Mouse (Mus musculus) layer of hippocampus, adult 9-11 months (tissue): ENCODE results near the gene Gm45521.
"Not testable (repeated sequence)": the region's sequence is repeated elsewhere in the genome, so short reads cannot be mapped to it uniquely, and the experiment has no call there.

Experiments
- DNase-seq: peaks from one replicate; pipeline ENCODE4 v3.0.0; 2022

Gm45521 gene

DNA sequence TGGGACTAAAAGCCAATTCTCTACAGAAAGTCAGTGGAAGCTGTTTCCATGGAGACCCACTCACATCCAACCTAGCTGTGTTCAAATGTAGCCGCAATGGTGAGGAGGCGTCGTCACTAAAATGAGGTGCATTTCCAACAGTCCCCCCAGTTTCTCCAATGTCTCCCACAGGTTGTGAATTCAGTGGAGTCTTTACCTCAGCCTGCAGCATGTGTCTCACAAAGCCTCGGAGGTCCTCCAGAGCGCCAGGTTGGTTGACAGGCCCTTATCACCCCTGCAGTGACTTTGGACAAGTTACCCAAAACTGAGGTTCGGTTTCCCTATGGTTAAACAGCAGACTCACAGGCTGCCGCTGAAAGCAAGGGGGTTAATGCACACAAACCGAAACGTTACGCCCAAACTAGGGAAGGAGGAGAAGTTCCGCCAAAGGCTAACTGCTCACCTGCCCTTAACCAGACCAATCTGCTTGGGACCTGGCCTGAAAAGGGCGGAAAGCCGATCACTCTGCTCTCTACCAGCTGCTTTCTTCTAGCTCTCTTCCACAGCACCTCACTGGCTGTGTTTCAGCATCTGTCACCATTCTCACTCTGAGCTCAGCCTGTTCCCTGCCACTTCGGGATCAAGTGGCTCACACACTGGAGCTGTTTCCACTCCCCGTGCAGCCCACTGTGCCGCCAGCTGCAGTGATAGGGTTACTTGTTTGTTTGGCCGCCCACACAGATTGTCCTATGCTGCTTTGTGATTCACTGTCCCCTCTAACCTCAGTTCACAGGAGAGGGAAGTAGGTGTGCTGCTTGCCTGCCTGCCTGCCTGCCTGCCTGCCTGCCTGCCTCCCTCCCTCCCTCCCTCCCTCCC is 44.0 kb downstream of the Gm45521 start:
- DNase-seq = peak; percentile 55

GRCm38 (mm10) chr14:8002432-8003092 is 45.5 kb downstream of the Gm45521 start, which contains the start of gene Abhd6:
TSS of gene Abhd6 (plus strand) at chr14:8002902.
- DNase-seq = peak; percentile 78

DNA sequence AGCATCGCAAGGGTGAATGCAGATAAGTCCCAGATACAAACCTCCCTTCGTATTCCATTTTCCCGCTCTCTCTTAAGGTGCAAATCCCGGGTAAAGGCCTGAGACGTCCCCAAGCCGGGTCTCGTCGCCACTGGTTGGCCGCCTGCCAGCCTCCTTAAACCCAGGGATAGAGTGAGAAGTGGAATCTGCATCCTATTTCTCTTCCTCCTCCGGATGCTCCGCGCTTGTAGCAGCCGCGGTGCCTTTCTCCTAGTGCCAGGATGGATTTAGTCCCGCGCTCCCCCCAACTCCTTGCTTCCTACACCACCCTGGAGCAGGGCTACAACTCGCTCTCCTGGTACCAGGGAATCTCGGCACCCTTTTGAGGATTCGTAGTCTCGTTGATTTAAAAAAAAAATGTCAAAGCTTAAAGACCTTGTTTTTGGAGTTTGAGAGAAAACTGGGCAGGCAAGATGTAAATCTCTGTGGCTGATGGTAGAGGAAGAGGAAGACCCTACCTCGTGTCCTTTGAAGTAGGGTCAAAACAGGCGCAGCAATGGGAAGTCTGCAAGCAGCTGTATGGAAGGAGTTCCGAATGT is 46.1 kb downstream of the Gm45521 start:
- DNase-seq = peak; percentile 51

- no peak for DNase-seq
Observed at GRCm38 (mm10) chr14:8003727-8004670, 46.9 kb downstream of the Gm45521 start.

- not testable (repeated sequence) for DNase-seq
Observed at GRCm38 (mm10) chr14:8006061-8006460, 49.0 kb downstream of the Gm45521 start.

- DNase-seq = no peak
Observed at GRCm38 (mm10) chr14:8007084-8007483, 50.0 kb downstream of the Gm45521 start.

DNA sequence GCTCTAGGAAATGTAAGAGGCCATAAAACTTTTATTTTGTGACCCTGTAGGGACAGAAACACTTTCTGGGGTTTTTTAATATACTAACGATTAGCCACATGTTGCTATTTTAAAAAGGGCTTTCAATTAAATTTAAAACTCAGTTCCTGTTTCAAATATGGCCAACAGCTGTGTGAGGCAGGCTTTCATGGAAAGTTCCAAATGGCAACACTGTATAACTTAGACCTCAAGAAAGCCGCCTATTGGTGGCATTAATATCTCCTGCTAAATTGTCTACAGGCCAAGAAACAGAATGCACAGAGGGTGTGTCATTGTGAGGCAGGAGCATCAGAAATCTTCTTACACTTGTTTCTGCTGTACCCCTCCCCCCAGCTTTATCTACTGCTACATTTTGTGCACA is 50.4 kb downstream of the Gm45521 start:
- no peak for DNase-seq

GRCm38 (mm10) chr14:8007923-8008322 is 50.8 kb downstream of the Gm45521 start:
- no peak for DNase-seq
